Mouse (Mus musculus): ENCODE measurements at regions not wholly inside any gene's neighbourhood (a gene's known extent, or its start where the extent isn't known, plus 50 kb on each side); places are given as distances from the start of the nearest gene placed in this dataset.

- Histone ChIP-seq H3K27ac (ENCODE audit: insufficient read depth, low read depth, low read length) (no peak overlapping the region), H3K4me3 (ENCODE audit: low read depth, low read length) (no peak overlapping the region), H3K27me3 (ENCODE audit: control insufficient read depth, insufficient read depth, low read length) (no peaks in the 10 kb centered on the region; the same call in 1 of the 2 replicates), H3K4me1 (ENCODE audit: control insufficient read depth, insufficient read depth, insufficient read length, low read length) (no peaks in the 10 kb centered on the region), H3K36me3 (ENCODE audit: control insufficient read depth, insufficient read depth, low read length) (no peaks in the 10 kb centered on the region)
- WGBS = 86% methylated on average over 1 of the region's 1 CpGs
- no peak for TF ChIP-seq POLR2A (IDR thresholded peaks at IDR 0.05; ENCODE audit: low read depth, low read length)
- TF ChIP-seq CTCF (IDR thresholded peaks at IDR 0.05; ENCODE audit: extremely low read depth, insufficient read length, insufficient replicate concordance, low read depth, low read length) = no peak
These were observed 55.0 kb downstream of the Zfp648 start for GRCm38 (mm10) chr1:154255971-154256370.

DNA sequence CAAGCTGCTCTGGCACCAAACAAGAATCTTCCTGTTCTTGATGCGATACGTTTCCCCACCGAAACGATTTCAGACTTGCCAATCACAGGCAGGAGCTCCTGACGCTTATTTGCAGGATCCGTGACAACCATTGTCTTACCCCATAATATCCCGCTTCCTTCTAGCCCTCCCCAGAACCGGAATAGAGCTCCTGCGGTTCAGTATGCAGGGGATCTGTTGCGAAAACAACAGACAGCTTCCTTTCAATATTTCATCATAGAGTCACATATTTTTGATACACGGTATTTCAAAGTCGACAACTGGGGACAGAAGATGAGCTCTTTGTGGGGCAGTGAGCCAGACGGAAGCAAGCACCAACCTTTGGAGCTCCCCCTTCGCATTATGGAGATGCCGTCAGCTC, 55.8 kb downstream of the Zfp648 start:
- H3K4me1 ChIP-seq (ENCODE audit: control insufficient read depth, insufficient read depth, insufficient read length, low read length) = no peaks in the 10 kb centered on the region
- H3K4me3 ChIP-seq (ENCODE audit: low read depth, low read length) = no peak overlapping the region
- WGBS = 81% methylated on average over 15 of the region's 15 CpGs
- H3K27ac ChIP-seq (ENCODE audit: insufficient read depth, low read depth, low read length) = no peak overlapping the region
- no peaks in the 10 kb centered on the region; the same call in 1 of the 2 replicates for H3K27me3 ChIP-seq (ENCODE audit: control insufficient read depth, insufficient read depth, low read length)
- no peaks in the 10 kb centered on the region for H3K36me3 ChIP-seq (ENCODE audit: control insufficient read depth, insufficient read depth, low read length)
- TF ChIP-seq CTCF (IDR thresholded peaks at IDR 0.05; ENCODE audit: extremely low read depth, insufficient read length, insufficient replicate concordance, low read depth, low read length) (no peak), POLR2A (IDR thresholded peaks at IDR 0.05; ENCODE audit: low read depth, low read length) (no peak)

GRCm38 (mm10) chr1:154258511-154258910, 57.5 kb downstream of the Zfp648 start:
- Histone ChIP-seq H3K27ac (ENCODE audit: insufficient read depth, low read depth, low read length) (no peak overlapping the region), H3K27me3 (ENCODE audit: control insufficient read depth, insufficient read depth, low read length) (no peaks in the 10 kb centered on the region; the same call in 1 of the 2 replicates), H3K4me1 (ENCODE audit: control insufficient read depth, insufficient read depth, insufficient read length, low read length) (no peaks in the 10 kb centered on the region), H3K36me3 (ENCODE audit: control insufficient read depth, insufficient read depth, low read length) (no peaks in the 10 kb centered on the region), H3K4me3 (ENCODE audit: low read depth, low read length) (no peak overlapping the region)
- TF ChIP-seq CTCF (IDR thresholded peaks at IDR 0.05; ENCODE audit: extremely low read depth, insufficient read length, insufficient replicate concordance, low read depth, low read length) (no peak), POLR2A (IDR thresholded peaks at IDR 0.05; ENCODE audit: low read depth, low read length) (no peak)
- 70% methylated on average over 3 of the region's 3 CpGs for WGBS

DNA sequence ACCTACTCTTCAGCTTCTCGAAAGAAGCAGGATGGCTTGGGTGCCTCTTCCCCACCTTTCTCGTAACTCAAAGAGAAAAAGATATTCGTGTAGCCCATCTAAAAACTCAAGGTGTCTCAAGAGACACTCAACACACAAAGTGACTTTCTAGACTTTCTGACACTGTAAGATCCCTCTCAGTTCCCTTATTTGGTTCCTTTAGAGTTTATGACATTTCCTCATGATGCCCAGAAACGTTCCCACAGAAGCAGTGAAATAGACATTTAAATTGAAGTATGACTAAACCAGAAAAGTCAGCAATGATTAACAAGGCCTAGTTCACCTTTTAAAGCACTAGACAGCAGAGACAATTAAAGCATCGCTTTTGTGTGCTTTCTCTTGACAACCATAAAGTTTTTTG, 59.4 kb downstream of the Zfp648 start:
- Histone ChIP-seq H3K27ac (ENCODE audit: insufficient read depth, low read depth, low read length) (no peak overlapping the region), H3K36me3 (ENCODE audit: control insufficient read depth, insufficient read depth, low read length) (no peaks in the 10 kb centered on the region), H3K4me1 (ENCODE audit: control insufficient read depth, insufficient read depth, insufficient read length, low read length) (no peaks in the 10 kb centered on the region), H3K4me3 (ENCODE audit: low read depth, low read length) (no peak overlapping the region), H3K27me3 (ENCODE audit: control insufficient read depth, insufficient read depth, low read length) (no peaks in the 10 kb centered on the region; the same call in 1 of the 2 replicates)
- 69% methylated on average over 5 of the region's 5 CpGs for WGBS
- TF ChIP-seq POLR2A (IDR thresholded peaks at IDR 0.05; ENCODE audit: low read depth, low read length) (no peak), CTCF (IDR thresholded peaks at IDR 0.05; ENCODE audit: extremely low read depth, insufficient read length, insufficient replicate concordance, low read depth, low read length) (no peak)

GRCm38 (mm10) chr1:154281438-154281837, 80.5 kb downstream of the Zfp648 start:
- TF ChIP-seq CTCF (IDR thresholded peaks at IDR 0.05; ENCODE audit: extremely low read depth, insufficient read length, insufficient replicate concordance, low read depth, low read length) = peak; percentile 36; the same call in 1 of the 2 replicates
- TF ChIP-seq POLR2A (IDR thresholded peaks at IDR 0.05; ENCODE audit: low read depth, low read length) = no peak
- Histone ChIP-seq H3K4me3 (ENCODE audit: low read depth, low read length) (no peak overlapping the region), H3K27me3 (ENCODE audit: control insufficient read depth, insufficient read depth, low read length) (no peaks in the 10 kb centered on the region), H3K4me1 (ENCODE audit: control insufficient read depth, insufficient read depth, insufficient read length, low read length) (no peaks in the 10 kb centered on the region), H3K36me3 (ENCODE audit: control insufficient read depth, insufficient read depth, low read length) (no peaks in the 10 kb centered on the region), H3K27ac (ENCODE audit: insufficient read depth, low read depth, low read length) (no peak overlapping the region)
- 20% methylated on average over 8 of the region's 8 CpGs for WGBS

DNA sequence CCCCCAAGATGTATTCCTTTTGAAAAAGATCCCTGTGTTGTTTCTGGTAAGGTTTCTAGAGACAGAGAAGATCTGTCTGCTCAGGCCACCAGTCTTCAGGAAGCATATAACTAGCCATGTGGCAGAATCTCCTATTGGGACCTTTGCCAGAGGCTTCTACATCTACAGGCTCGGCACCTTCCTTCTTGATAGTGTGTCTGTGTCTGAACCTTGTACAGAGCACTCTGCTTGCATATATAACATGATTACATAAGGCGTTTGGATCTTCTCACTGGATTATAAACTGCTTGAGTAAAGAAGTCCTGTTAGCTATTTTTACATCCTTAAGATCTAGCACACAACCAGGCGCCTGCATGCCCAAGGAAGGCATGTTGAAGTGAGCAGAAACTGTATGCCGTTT, 85.1 kb downstream of the Zfp648 start:
- Histone ChIP-seq H3K36me3 (ENCODE audit: control insufficient read depth, insufficient read depth, low read length) (no peaks in the 10 kb centered on the region), H3K27ac (ENCODE audit: insufficient read depth, low read depth, low read length) (no peak overlapping the region), H3K27me3 (ENCODE audit: control insufficient read depth, insufficient read depth, low read length) (no peaks in the 10 kb centered on the region), H3K4me3 (ENCODE audit: low read depth, low read length) (no peak overlapping the region), H3K4me1 (ENCODE audit: control insufficient read depth, insufficient read depth, insufficient read length, low read length) (no peaks in the 10 kb centered on the region)
- WGBS = 52% methylated on average over 4 of the region's 4 CpGs
- no peak for TF ChIP-seq POLR2A (IDR thresholded peaks at IDR 0.05; ENCODE audit: low read depth, low read length)

DNA sequence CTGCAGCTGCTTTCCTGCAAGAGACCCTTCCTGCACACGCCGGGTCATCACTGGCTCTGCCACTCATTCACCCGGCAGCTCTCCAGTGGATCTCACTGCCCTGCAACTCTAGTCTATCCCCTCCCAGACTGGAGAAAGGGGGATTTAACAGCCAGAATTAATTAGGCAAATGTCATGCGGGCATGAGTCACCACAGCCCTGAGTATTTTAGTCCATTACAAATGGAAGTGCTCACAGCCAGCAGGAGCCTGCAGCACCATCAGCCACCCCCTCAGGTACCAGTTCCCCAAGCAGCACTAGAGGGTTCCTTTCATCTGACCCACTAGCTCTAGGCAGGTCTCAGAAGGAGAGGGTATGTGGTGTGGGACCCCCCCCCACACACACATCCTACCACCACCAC, 91.7 kb downstream of the Zfp648 start:
- H3K4me3 ChIP-seq (ENCODE audit: low read depth, low read length) = no peak overlapping the region
- TF ChIP-seq CTCF (IDR thresholded peaks at IDR 0.05; ENCODE audit: extremely low read depth, insufficient read length, insufficient replicate concordance, low read depth, low read length) (no peak), POLR2A (IDR thresholded peaks at IDR 0.05; ENCODE audit: low read depth, low read length) (no peak)
- WGBS = 76% methylated on average over 4 of the region's 4 CpGs

GRCm38 (mm10) chr1:154296080-154296479, 95.1 kb downstream of the Zfp648 start:
- Histone ChIP-seq H3K4me1 (ENCODE audit: control insufficient read depth, insufficient read depth, insufficient read length, low read length) (no peaks in the 10 kb centered on the region), H3K27me3 (ENCODE audit: control insufficient read depth, insufficient read depth, low read length) (no peaks in the 10 kb centered on the region), H3K36me3 (ENCODE audit: control insufficient read depth, insufficient read depth, low read length) (no peaks in the 10 kb centered on the region), H3K4me3 (ENCODE audit: low read depth, low read length) (no peak overlapping the region), H3K27ac (ENCODE audit: insufficient read depth, low read depth, low read length) (no peak overlapping the region)
- 80% methylated on average over 8 of the region's 8 CpGs for WGBS
- TF ChIP-seq CTCF (IDR thresholded peaks at IDR 0.05; ENCODE audit: extremely low read depth, insufficient read length, insufficient replicate concordance, low read depth, low read length) (no peak), POLR2A (IDR thresholded peaks at IDR 0.05; ENCODE audit: low read depth, low read length) (no peak)

More for the DNA sequence above, 91.7 kb downstream of the Zfp648 start:
- no peaks in the 10 kb centered on the region for H3K27me3 ChIP-seq (ENCODE audit: control insufficient read depth, insufficient read depth, low read length)
- H3K27ac ChIP-seq (ENCODE audit: insufficient read depth, low read depth, low read length) = no peak overlapping the region
- no peaks in the 10 kb centered on the region for H3K36me3 ChIP-seq (ENCODE audit: control insufficient read depth, insufficient read depth, low read length)
- no peaks in the 10 kb centered on the region for H3K4me1 ChIP-seq (ENCODE audit: control insufficient read depth, insufficient read depth, insufficient read length, low read length)

Measured in small intestine, adult 2 months (tissue).